Mouse (Mus musculus): ENCODE data around the gene Nrxn3. TPM values are rescaled to one million over a fixed set of nuclear protein-coding genes. Genes with fewer than 3 reads are reported as not detected.

The Nrxn3 gene
- polyA plus RNA-seq, 1 experiment from 2014 or later = 1.4 TPM

- H3K9me3 ChIP-seq (ENCODE audit: control insufficient read depth, low read length) = no peaks in the 10 kb centered on the region
- H3K27me3 ChIP-seq (replicated peaks; ENCODE audit: control insufficient read depth, insufficient read depth, low read length) = no peaks in the 10 kb centered on the region
- H3K4me3 ChIP-seq (ENCODE audit: low read length) = no peak overlapping the region
- no peaks in the 10 kb centered on the region for H3K36me3 ChIP-seq (ENCODE audit: control insufficient read depth, insufficient read depth, low read length)
- no peak overlapping the region for H3K4me2 ChIP-seq (ENCODE audit: low read depth, low read length)
- no peaks in the 10 kb centered on the region for H3K4me1 ChIP-seq (ENCODE audit: control insufficient read depth, insufficient read depth, low read length)
- 90% methylated on average over 2 of the region's 2 CpGs for WGBS
- H3K9ac ChIP-seq (ENCODE audit: low read depth, low read length) = no peak overlapping the region
- ATAC-seq = no peak
- H3K27ac ChIP-seq (ENCODE audit: low read length) = no peak overlapping the region
Observed at GRCm38 (mm10) chr12:90166118-90166517, 1443.4 kb downstream of the Nrxn3 start.

GRCm38 (mm10) chr12:90181566-90181965 lies 1458.9 kb downstream of the Nrxn3 start:
- H3K27me3 ChIP-seq (replicated peaks; ENCODE audit: control insufficient read depth, insufficient read depth, low read length) = no peaks in the 10 kb centered on the region
- no peak overlapping the region for H3K4me2 ChIP-seq (ENCODE audit: low read depth, low read length)
- no peak overlapping the region for H3K9ac ChIP-seq (ENCODE audit: low read depth, low read length)
- no peaks in the 10 kb centered on the region for H3K4me1 ChIP-seq (ENCODE audit: control insufficient read depth, insufficient read depth, low read length)
- no peaks in the 10 kb centered on the region for H3K9me3 ChIP-seq (ENCODE audit: control insufficient read depth, low read length)
- WGBS = 59% methylated on average over 3 of the region's 3 CpGs
- no peak for ATAC-seq
- no peak overlapping the region for H3K27ac ChIP-seq (ENCODE audit: low read length)
- no peaks in the 10 kb centered on the region for H3K36me3 ChIP-seq (ENCODE audit: control insufficient read depth, insufficient read depth, low read length)
- no peak overlapping the region for H3K4me3 ChIP-seq (ENCODE audit: low read length)

GRCm38 (mm10) chr12:90183021-90183420 lies 1460.3 kb downstream of the Nrxn3 start:
- H3K27ac ChIP-seq (ENCODE audit: low read length) = no peak overlapping the region
- H3K27me3 ChIP-seq (replicated peaks; ENCODE audit: control insufficient read depth, insufficient read depth, low read length) = no peaks in the 10 kb centered on the region
- H3K36me3 ChIP-seq (ENCODE audit: control insufficient read depth, insufficient read depth, low read length) = no peaks in the 10 kb centered on the region
- no peak overlapping the region for H3K4me3 ChIP-seq (ENCODE audit: low read length)
- 66% methylated on average over 2 of the region's 2 CpGs for WGBS
- no peaks in the 10 kb centered on the region for H3K9me3 ChIP-seq (ENCODE audit: control insufficient read depth, low read length)
- no peak for ATAC-seq
- no peaks in the 10 kb centered on the region for H3K4me1 ChIP-seq (ENCODE audit: control insufficient read depth, insufficient read depth, low read length)
- no peak overlapping the region for H3K9ac ChIP-seq (ENCODE audit: low read depth, low read length)
- no peak overlapping the region for H3K4me2 ChIP-seq (ENCODE audit: low read depth, low read length)

- no peaks in the 10 kb centered on the region for H3K9me3 ChIP-seq (ENCODE audit: control insufficient read depth, low read length)
- no peaks in the 10 kb centered on the region for H3K4me1 ChIP-seq (ENCODE audit: control insufficient read depth, insufficient read depth, low read length)
- no peak overlapping the region for H3K9ac ChIP-seq (ENCODE audit: low read depth, low read length)
- H3K27me3 ChIP-seq (replicated peaks; ENCODE audit: control insufficient read depth, insufficient read depth, low read length) = no peaks in the 10 kb centered on the region
- no peak overlapping the region for H3K4me2 ChIP-seq (ENCODE audit: low read depth, low read length)
- H3K4me3 ChIP-seq (ENCODE audit: low read length) = no peak overlapping the region
- ATAC-seq = no peak
- no peaks in the 10 kb centered on the region for H3K36me3 ChIP-seq (ENCODE audit: control insufficient read depth, insufficient read depth, low read length)
- no peak overlapping the region for H3K27ac ChIP-seq (ENCODE audit: low read length)
Observed at GRCm38 (mm10) chr12:90196161-90196560, 1473.5 kb downstream of the Nrxn3 start.

GRCm38 (mm10) chr12:90197994-90198393 lies 1475.3 kb downstream of the Nrxn3 start:
- Histone ChIP-seq H3K4me3 (ENCODE audit: low read length) (no peak overlapping the region), H3K36me3 (ENCODE audit: control insufficient read depth, insufficient read depth, low read length) (no peaks in the 10 kb centered on the region), H3K27ac (ENCODE audit: low read length) (no peak overlapping the region), H3K9ac (ENCODE audit: low read depth, low read length) (no peak overlapping the region), H3K4me1 (ENCODE audit: control insufficient read depth, insufficient read depth, low read length) (no peaks in the 10 kb centered on the region), H3K9me3 (ENCODE audit: control insufficient read depth, low read length) (no peaks in the 10 kb centered on the region), H3K4me2 (ENCODE audit: low read depth, low read length) (no peak overlapping the region), H3K27me3 (replicated peaks; ENCODE audit: control insufficient read depth, insufficient read depth, low read length) (no peaks in the 10 kb centered on the region)
- ATAC-seq = no peak
- WGBS = 93% methylated on average over 3 of the region's 3 CpGs

GRCm38 (mm10) chr12:90202501-90202900 lies 1479.8 kb downstream of the Nrxn3 start:
- Histone ChIP-seq H3K36me3 (ENCODE audit: control insufficient read depth, insufficient read depth, low read length) (no peaks in the 10 kb centered on the region), H3K4me3 (ENCODE audit: low read length) (no peak overlapping the region), H3K9me3 (ENCODE audit: control insufficient read depth, low read length) (no peaks in the 10 kb centered on the region), H3K9ac (ENCODE audit: low read depth, low read length) (no peak overlapping the region), H3K27me3 (replicated peaks; ENCODE audit: control insufficient read depth, insufficient read depth, low read length) (no peaks in the 10 kb centered on the region), H3K27ac (ENCODE audit: low read length) (no peak overlapping the region), H3K4me1 (ENCODE audit: control insufficient read depth, insufficient read depth, low read length) (no peaks in the 10 kb centered on the region), H3K4me2 (ENCODE audit: low read depth, low read length) (no peak overlapping the region)
- WGBS = 87% methylated on average over 1 of the region's 1 CpGs
- ATAC-seq = no peak

GRCm38 (mm10) chr12:90211410-90211809 lies 1488.7 kb downstream of the Nrxn3 start:
- WGBS = 45% methylated on average over 2 of the region's 2 CpGs
- Histone ChIP-seq H3K9ac (ENCODE audit: low read depth, low read length) (no peak overlapping the region), H3K4me1 (ENCODE audit: control insufficient read depth, insufficient read depth, low read length) (no peaks in the 10 kb centered on the region), H3K9me3 (ENCODE audit: control insufficient read depth, low read length) (no peaks in the 10 kb centered on the region), H3K36me3 (ENCODE audit: control insufficient read depth, insufficient read depth, low read length) (no peaks in the 10 kb centered on the region), H3K27ac (ENCODE audit: low read length) (no peak overlapping the region), H3K4me2 (ENCODE audit: low read depth, low read length) (no peak overlapping the region), H3K27me3 (replicated peaks; ENCODE audit: control insufficient read depth, insufficient read depth, low read length) (no peaks in the 10 kb centered on the region), H3K4me3 (ENCODE audit: low read length) (no peak overlapping the region)
- no peak for ATAC-seq

GRCm38 (mm10) chr12:90217060-90217459 lies 1494.4 kb downstream of the Nrxn3 start:
- no peak overlapping the region for H3K4me2 ChIP-seq (ENCODE audit: low read depth, low read length)
- no peak overlapping the region for H3K27ac ChIP-seq (ENCODE audit: low read length)
- no peak for ATAC-seq
- H3K27me3 ChIP-seq (replicated peaks; ENCODE audit: control insufficient read depth, insufficient read depth, low read length) = no peaks in the 10 kb centered on the region
- H3K9ac ChIP-seq (ENCODE audit: low read depth, low read length) = no peak overlapping the region
- no peak overlapping the region for H3K4me3 ChIP-seq (ENCODE audit: low read length)
- no peaks in the 10 kb centered on the region for H3K4me1 ChIP-seq (ENCODE audit: control insufficient read depth, insufficient read depth, low read length)
- H3K9me3 ChIP-seq (ENCODE audit: control insufficient read depth, low read length) = no peaks in the 10 kb centered on the region
- 81% methylated on average over 6 of the region's 6 CpGs for WGBS
- no peaks in the 10 kb centered on the region for H3K36me3 ChIP-seq (ENCODE audit: control insufficient read depth, insufficient read depth, low read length)

- 47% methylated on average over 2 of the region's 2 CpGs for WGBS
- no peaks in the 10 kb centered on the region for H3K27me3 ChIP-seq (replicated peaks; ENCODE audit: control insufficient read depth, insufficient read depth, low read length)
- no peaks in the 10 kb centered on the region for H3K9me3 ChIP-seq (ENCODE audit: control insufficient read depth, low read length)
- no peak for ATAC-seq
- no peak overlapping the region for H3K9ac ChIP-seq (ENCODE audit: low read depth, low read length)
- H3K4me2 ChIP-seq (ENCODE audit: low read depth, low read length) = no peak overlapping the region
- no peaks in the 10 kb centered on the region for H3K36me3 ChIP-seq (ENCODE audit: control insufficient read depth, insufficient read depth, low read length)
- H3K4me1 ChIP-seq (ENCODE audit: control insufficient read depth, insufficient read depth, low read length) = no peaks in the 10 kb centered on the region
- H3K27ac ChIP-seq (ENCODE audit: low read length) = no peak overlapping the region
- H3K4me3 ChIP-seq (ENCODE audit: low read length) = no peak overlapping the region
Observed at GRCm38 (mm10) chr12:90229062-90229461, 1506.4 kb downstream of the Nrxn3 start.

- H3K4me3 ChIP-seq (ENCODE audit: low read length) = no peak overlapping the region
- no peaks in the 10 kb centered on the region for H3K27me3 ChIP-seq (replicated peaks; ENCODE audit: control insufficient read depth, insufficient read depth, low read length)
- H3K9me3 ChIP-seq (ENCODE audit: control insufficient read depth, low read length) = no peaks in the 10 kb centered on the region
- no peak for ATAC-seq
- no peak overlapping the region for H3K4me2 ChIP-seq (ENCODE audit: low read depth, low read length)
- H3K36me3 ChIP-seq (ENCODE audit: control insufficient read depth, insufficient read depth, low read length) = no peaks in the 10 kb centered on the region
- WGBS = 61% methylated on average over 5 of the region's 5 CpGs
- no peak overlapping the region for H3K27ac ChIP-seq (ENCODE audit: low read length)
- H3K4me1 ChIP-seq (ENCODE audit: control insufficient read depth, insufficient read depth, low read length) = no peaks in the 10 kb centered on the region
- no peak overlapping the region for H3K9ac ChIP-seq (ENCODE audit: low read depth, low read length)
Observed at GRCm38 (mm10) chr12:90236093-90236492, 1513.4 kb downstream of the Nrxn3 start.
